Mouse (Mus musculus): ENCODE results near the gene Ifitm2. TPM values are rescaled to one million over a fixed set of nuclear protein-coding genes. Genes with fewer than 3 reads are reported as not detected.

The Ifitm2 gene
- polyA plus RNA-seq, 1 experiment: 609 TPM

DNA sequence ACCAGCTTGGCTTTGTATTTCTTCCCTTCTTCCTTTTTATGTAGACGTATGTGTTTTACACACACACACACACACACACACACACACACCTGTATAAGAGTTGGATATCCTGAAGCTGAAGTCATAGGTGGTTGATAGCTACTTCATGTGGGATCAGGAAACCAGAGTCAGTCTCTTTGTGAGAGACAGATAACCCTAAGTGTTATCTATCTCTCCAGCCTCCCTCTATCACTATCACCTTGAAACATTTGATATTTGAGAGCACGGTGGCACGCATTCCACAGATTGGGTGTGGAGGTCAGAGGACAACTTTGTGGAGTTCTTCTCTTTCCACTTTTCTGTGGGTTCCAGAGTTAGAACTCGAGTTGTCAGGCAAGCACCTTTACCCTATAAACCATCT is 35.9 kb downstream of the Ifitm2 start:
- no peak for TF ChIP-seq MYOD1 (IDR thresholded peaks at IDR 0.05; ENCODE audit: control insufficient read depth, insufficient read length, low read depth)
- no peak for TF ChIP-seq CTCF (IDR thresholded peaks at IDR 0.05; ENCODE audit: control insufficient read depth, insufficient read depth, insufficient read length)
- TF ChIP-seq FOSL1 (IDR thresholded peaks at IDR 0.05; ENCODE audit: insufficient read depth, low read length, poor library complexity, severe bottlenecking): no peak
- Histone ChIP-seq H3K36me3 (ENCODE audit: control insufficient read depth, insufficient read depth) (no peaks in the 10 kb centered on the region), H3K4me3 (ENCODE audit: insufficient read depth, poor library complexity, severe bottlenecking) (no peak overlapping the region), H3K79me2 (ENCODE audit: control insufficient read depth, insufficient read depth) (no peaks in the 10 kb centered on the region), H3K79me3 (ENCODE audit: low read depth) (no peaks in the 10 kb centered on the region), H3ac (ENCODE audit: control insufficient read depth, insufficient read length, low read depth) (no peak overlapping the region), H3K27me3 (ENCODE audit: control insufficient read depth, insufficient read depth, insufficient read length) (peaks cover 56% of the 10 kb centered on the region)

DNA sequence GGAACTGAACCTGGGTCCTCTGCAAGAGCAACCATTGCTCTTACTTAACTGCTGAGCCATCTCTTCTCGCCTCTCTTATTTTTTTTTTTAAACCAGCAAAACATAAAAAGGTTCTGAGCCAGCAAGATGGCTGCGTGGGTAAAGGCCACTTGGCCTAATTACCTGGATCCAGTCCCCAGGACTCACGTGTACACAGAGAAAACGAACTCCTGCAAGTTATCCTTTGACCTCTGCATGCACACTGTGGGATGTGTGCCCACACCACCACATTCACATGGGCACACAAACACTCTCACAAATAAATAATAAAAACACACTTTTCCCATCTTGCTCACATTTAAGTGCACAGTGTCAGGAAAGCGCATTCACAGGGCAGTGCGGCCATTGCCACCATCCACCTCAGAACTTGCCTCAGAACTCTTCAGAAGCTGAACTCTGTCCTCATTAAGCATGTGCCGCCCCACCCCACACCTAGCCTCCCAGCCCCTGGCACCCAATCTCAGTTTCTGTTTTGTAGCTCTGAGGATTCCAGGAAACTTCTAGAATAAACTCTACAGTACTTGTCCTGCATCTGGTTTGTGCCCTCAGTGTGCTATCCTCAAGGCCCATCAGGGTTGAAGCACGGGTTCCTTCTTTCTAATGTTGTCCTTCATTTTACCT is 41.6 kb downstream of the Ifitm2 start:
- Histone ChIP-seq H3K79me3 (ENCODE audit: low read depth) (no peaks in the 10 kb centered on the region), H3K27me3 (ENCODE audit: control insufficient read depth, insufficient read depth, insufficient read length) (peaks cover 10% of the 10 kb centered on the region), H3K36me3 (ENCODE audit: control insufficient read depth, insufficient read depth) (no peaks in the 10 kb centered on the region), H3K79me2 (ENCODE audit: control insufficient read depth, insufficient read depth) (no peaks in the 10 kb centered on the region), H3ac (ENCODE audit: control insufficient read depth, insufficient read length, low read depth) (no peak overlapping the region), H3K4me3 (ENCODE audit: insufficient read depth, poor library complexity, severe bottlenecking) (no peak overlapping the region)
- TF ChIP-seq FOSL1 (IDR thresholded peaks at IDR 0.05; ENCODE audit: insufficient read depth, low read length, poor library complexity, severe bottlenecking) (no peak), CEBPB (IDR thresholded peaks at IDR 0.05; ENCODE audit: low read depth) (no peak), MYOG (IDR thresholded peaks at IDR 0.05; ENCODE audit: control insufficient read depth, extremely low read depth, insufficient read length) (no peak), USF1 (IDR thresholded peaks at IDR 0.05; ENCODE audit: low read depth) (no peak), CTCF (IDR thresholded peaks at IDR 0.05; ENCODE audit: control insufficient read depth, insufficient read depth, insufficient read length) (no peak)

DNA sequence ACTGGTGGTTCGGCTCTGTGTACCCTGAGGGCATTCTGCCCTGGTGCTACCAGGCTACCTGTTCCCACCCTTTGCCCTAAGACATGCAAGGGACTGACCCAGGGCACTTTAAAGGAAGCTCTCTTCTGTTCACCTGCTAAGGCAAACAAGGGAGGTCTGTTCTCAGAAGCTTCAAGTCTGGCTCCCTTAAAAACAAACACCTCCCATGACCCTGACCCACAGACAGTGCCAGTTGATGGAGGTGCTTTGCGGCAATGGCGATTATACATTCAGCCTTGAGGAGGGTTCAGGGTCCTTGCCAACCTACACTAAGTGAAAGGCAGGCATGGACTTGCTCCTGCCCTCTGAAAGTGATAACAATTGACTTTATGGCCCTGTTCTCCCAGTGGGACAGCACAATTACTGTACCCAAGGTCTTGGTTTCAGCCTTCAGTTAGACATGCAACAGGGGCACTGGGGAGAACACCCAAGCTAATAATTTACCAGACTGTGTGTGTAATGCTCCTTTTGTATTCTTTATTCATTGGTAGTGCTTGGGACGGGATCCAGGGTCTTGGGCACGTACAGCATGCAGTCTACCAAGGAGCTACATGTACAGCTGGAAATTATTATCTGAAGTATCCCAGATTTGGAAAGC is 42.8 kb downstream of the Ifitm2 start:
- Histone ChIP-seq H3K36me3 (ENCODE audit: control insufficient read depth, insufficient read depth) (no peaks in the 10 kb centered on the region), H3K79me2 (ENCODE audit: control insufficient read depth, insufficient read depth) (no peaks in the 10 kb centered on the region), H3ac (ENCODE audit: control insufficient read depth, insufficient read length, low read depth) (no peak overlapping the region), H3K4me3 (ENCODE audit: insufficient read depth, poor library complexity, severe bottlenecking) (no peak overlapping the region), H3K79me3 (ENCODE audit: low read depth) (no peaks in the 10 kb centered on the region), H3K27me3 (ENCODE audit: control insufficient read depth, insufficient read depth, insufficient read length) (peaks cover 10% of the 10 kb centered on the region)
- TF ChIP-seq FOSL1 (IDR thresholded peaks at IDR 0.05; ENCODE audit: insufficient read depth, low read length, poor library complexity, severe bottlenecking): no peak
- TF ChIP-seq MYOD1 (IDR thresholded peaks at IDR 0.05; ENCODE audit: control insufficient read depth, insufficient read length, low read depth): no peak
- no peak for TF ChIP-seq USF1 (IDR thresholded peaks at IDR 0.05; ENCODE audit: low read depth)
- TF ChIP-seq MAX (IDR thresholded peaks at IDR 0.05): no peak
- TF ChIP-seq MYOG (IDR thresholded peaks at IDR 0.05; ENCODE audit: control insufficient read depth, extremely low read depth, insufficient read length): no peak
- TF ChIP-seq CEBPB (IDR thresholded peaks at IDR 0.05; ENCODE audit: low read depth): no peak
- TF ChIP-seq CTCF (IDR thresholded peaks at IDR 0.05; ENCODE audit: control insufficient read depth, insufficient read depth, insufficient read length): no peak

DNA sequence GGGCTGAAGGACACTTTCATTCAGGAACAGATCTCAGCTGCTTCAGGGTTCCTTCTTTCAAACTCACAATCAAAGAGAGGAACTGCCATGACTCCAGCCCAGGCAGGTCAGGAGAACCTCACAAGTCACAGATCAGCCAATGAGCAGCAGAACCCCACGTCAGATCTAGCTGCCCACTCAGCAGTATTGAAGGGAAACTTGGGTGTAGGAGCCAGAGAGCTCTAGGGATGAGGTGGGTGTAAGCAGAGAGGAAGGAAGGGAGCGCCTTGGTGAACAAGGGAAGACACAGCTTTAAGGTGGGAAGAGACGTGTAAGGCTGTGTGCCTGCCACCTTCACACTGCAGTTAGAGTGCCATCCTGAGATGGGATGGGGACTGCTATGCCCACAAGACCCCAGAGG is 43.5 kb downstream of the Ifitm2 start:
- Histone ChIP-seq H3K79me2 (ENCODE audit: control insufficient read depth, insufficient read depth) (no peaks in the 10 kb centered on the region), H3K4me3 (ENCODE audit: insufficient read depth, poor library complexity, severe bottlenecking) (no peak overlapping the region), H3ac (ENCODE audit: control insufficient read depth, insufficient read length, low read depth) (no peak overlapping the region), H3K27me3 (ENCODE audit: control insufficient read depth, insufficient read depth, insufficient read length) (peaks cover 10% of the 10 kb centered on the region), H3K36me3 (ENCODE audit: control insufficient read depth, insufficient read depth) (no peaks in the 10 kb centered on the region), H3K79me3 (ENCODE audit: low read depth) (no peaks in the 10 kb centered on the region)
- no peak for TF ChIP-seq MYOD1 (IDR thresholded peaks at IDR 0.05; ENCODE audit: control insufficient read depth, insufficient read length, low read depth)

DNA sequence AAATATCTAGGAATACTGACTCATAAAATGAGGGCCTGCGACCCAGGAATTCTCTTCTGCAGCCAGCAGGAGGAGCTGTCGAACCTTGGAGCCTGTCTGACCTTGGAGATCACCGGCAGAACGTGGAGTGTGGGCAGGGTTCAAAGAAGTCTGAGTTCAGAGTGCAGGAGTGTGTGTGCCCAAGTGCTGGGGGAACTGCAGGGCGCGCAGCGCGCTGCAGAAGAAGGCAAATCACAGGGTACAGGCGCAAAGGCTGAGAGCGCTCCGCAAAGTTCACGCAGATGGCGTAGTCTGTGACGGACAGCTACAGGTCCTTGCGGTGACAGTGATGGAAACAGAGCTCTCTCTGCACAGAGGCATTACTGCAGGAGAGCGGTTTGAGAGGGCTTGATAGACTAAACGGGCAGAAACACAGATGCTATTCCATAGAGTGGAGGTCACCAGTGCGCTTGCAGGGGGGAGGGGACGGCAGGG is 47.1 kb downstream of the Ifitm2 start:
- Histone ChIP-seq H3K4me3 (ENCODE audit: insufficient read depth, poor library complexity, severe bottlenecking) (no peak overlapping the region), H3ac (ENCODE audit: control insufficient read depth, insufficient read length, low read depth) (peak overlapping the region; percentile 34), H3K79me3 (ENCODE audit: low read depth) (no peaks in the 10 kb centered on the region), H3K79me2 (ENCODE audit: control insufficient read depth, insufficient read depth) (no peaks in the 10 kb centered on the region), H3K36me3 (ENCODE audit: control insufficient read depth, insufficient read depth) (no peaks in the 10 kb centered on the region), H3K27me3 (ENCODE audit: control insufficient read depth, insufficient read depth, insufficient read length) (peaks cover 7% of the 10 kb centered on the region)
- TF ChIP-seq FOSL1 (IDR thresholded peaks at IDR 0.05; ENCODE audit: insufficient read depth, low read length, poor library complexity, severe bottlenecking) (no peak), MYOG (IDR thresholded peaks at IDR 0.05; ENCODE audit: control insufficient read depth, extremely low read depth, insufficient read length) (no peak), MAX (IDR thresholded peaks at IDR 0.05) (no peak), MYOD1 (IDR thresholded peaks at IDR 0.05; ENCODE audit: control insufficient read depth, insufficient read length, low read depth) (no peak), CEBPB (IDR thresholded peaks at IDR 0.05; ENCODE audit: low read depth) (no peak), USF1 (IDR thresholded peaks at IDR 0.05; ENCODE audit: low read depth) (no peak), CTCF (IDR thresholded peaks at IDR 0.05; ENCODE audit: control insufficient read depth, insufficient read depth, insufficient read length) (peak; percentile 37)

DNA sequence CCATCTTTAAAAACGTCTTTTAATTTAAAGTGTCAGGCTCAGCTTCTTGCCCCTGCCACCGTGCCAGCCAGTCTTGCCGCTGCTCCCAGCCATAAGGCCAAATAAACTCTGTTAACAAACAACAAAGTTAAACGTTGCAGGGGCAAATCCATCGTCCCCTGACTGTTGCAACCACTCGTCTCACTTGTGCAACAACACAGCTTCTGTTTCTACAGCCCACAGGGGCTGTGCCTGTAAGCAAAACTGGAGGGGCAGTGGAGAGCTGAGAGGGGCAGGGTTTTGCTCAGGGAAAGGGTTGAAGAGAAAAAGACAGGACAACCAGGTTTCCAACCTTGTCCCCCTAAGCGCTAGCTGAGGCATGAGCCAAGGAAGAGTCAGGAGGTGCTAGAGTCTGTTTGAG is 47.6 kb downstream of the Ifitm2 start:
- Histone ChIP-seq H3ac (ENCODE audit: control insufficient read depth, insufficient read length, low read depth) (no peak overlapping the region), H3K4me3 (ENCODE audit: insufficient read depth, poor library complexity, severe bottlenecking) (no peak overlapping the region), H3K27me3 (ENCODE audit: control insufficient read depth, insufficient read depth, insufficient read length) (peaks cover 7% of the 10 kb centered on the region), H3K79me2 (ENCODE audit: control insufficient read depth, insufficient read depth) (no peaks in the 10 kb centered on the region), H3K36me3 (ENCODE audit: control insufficient read depth, insufficient read depth) (no peaks in the 10 kb centered on the region), H3K79me3 (ENCODE audit: low read depth) (no peaks in the 10 kb centered on the region)
- no peak for TF ChIP-seq MAX (IDR thresholded peaks at IDR 0.05)
- TF ChIP-seq FOSL1 (IDR thresholded peaks at IDR 0.05; ENCODE audit: insufficient read depth, low read length, poor library complexity, severe bottlenecking): no peak
- no peak for TF ChIP-seq CTCF (IDR thresholded peaks at IDR 0.05; ENCODE audit: control insufficient read depth, insufficient read depth, insufficient read length)
- no peak for TF ChIP-seq MYOD1 (IDR thresholded peaks at IDR 0.05; ENCODE audit: control insufficient read depth, insufficient read length, low read depth)
- no peak for TF ChIP-seq USF1 (IDR thresholded peaks at IDR 0.05; ENCODE audit: low read depth)
- no peak for TF ChIP-seq CEBPB (IDR thresholded peaks at IDR 0.05; ENCODE audit: low read depth)
